Mouse (Mus musculus) MN1 (cell line): ENCODE results near the gene Denr.
A peak's percentile ranks its signal among the peaks of the same experiment; 100 is the strongest.

Experiments used
- DNase-seq: peaks from one replicate; pipeline ENCODE4 v3.0.0-alpha.2; 2016; ENCODE audit warnings: low spot score

Denr gene

GRCm38 (mm10) chr5:123906976-123907630, at the start of gene Denr:
TSS of gene Denr (plus strand) at chr5:123907175.
- DNase-seq = peak; percentile 98

GRCm38 (mm10) chr5:123858798-123859197, 48.2 kb upstream of the Denr start:
- DNase-seq = no peak

GRCm38 (mm10) chr5:123862374-123863350, 44.3 kb upstream of the Denr start:
- DNase-seq = no peak

- DNase-seq = no peak
These were observed 43.0 kb upstream of the Denr start for GRCm38 (mm10) chr5:123863934-123864333.

- no peak for DNase-seq
These were observed 41.6 kb upstream of the Denr start, which contains the start of gene Hcar2 for GRCm38 (mm10) chr5:123865365-123865764. TSS of gene Hcar2 (minus strand) at chr5:123865499.

- no peak for DNase-seq
These were observed 40.5 kb upstream of the Denr start for GRCm38 (mm10) chr5:123866457-123866856.

GRCm38 (mm10) chr5:123869615-123870014, 37.4 kb upstream of the Denr start:
- no peak for DNase-seq

GRCm38 (mm10) chr5:123874177-123874576, 32.8 kb upstream of the Denr start:
- no peak for DNase-seq

GRCm38 (mm10) chr5:123878056-123878455, 28.9 kb upstream of the Denr start:
- no peak for DNase-seq

GRCm38 (mm10) chr5:123879928-123880327, 27.0 kb upstream of the Denr start, which contains the start of gene Hcar1:
TSS of gene Hcar1 (minus strand) at chr5:123880020.
- DNase-seq = no peak

- DNase-seq = no peak
These were observed 26.2 kb upstream of the Denr start for GRCm38 (mm10) chr5:123880778-123881177.

- no peak for DNase-seq
These were observed 23.1 kb upstream of the Denr start for GRCm38 (mm10) chr5:123883891-123884290.

GRCm38 (mm10) chr5:123884332-123884731, 22.6 kb upstream of the Denr start:
- no peak for DNase-seq

GRCm38 (mm10) chr5:123886365-123886764, 20.6 kb upstream of the Denr start:
- no peak for DNase-seq

GRCm38 (mm10) chr5:123890312-123890711, 16.7 kb upstream of the Denr start:
- no peak for DNase-seq

- DNase-seq = no peak
These were observed 16.0 kb upstream of the Denr start for GRCm38 (mm10) chr5:123890987-123891386.

- peak; percentile 63 for DNase-seq
These were observed 15.3 kb upstream of the Denr start for GRCm38 (mm10) chr5:123891669-123892068.

- no peak for DNase-seq
These were observed 13.5 kb upstream of the Denr start for GRCm38 (mm10) chr5:123893520-123893919.

GRCm38 (mm10) chr5:123896395-123896794, 10.6 kb upstream of the Denr start:
- peak; percentile 16 for DNase-seq

GRCm38 (mm10) chr5:123897352-123897751, 9.6 kb upstream of the Denr start:
- no peak for DNase-seq

GRCm38 (mm10) chr5:123904059-123904672, 2.8 kb upstream of the Denr start:
- DNase-seq = no peak
